Mouse (Mus musculus): ENCODE measurements around the gene Tmem63c.

- TF ChIP-seq POLR2A (IDR thresholded peaks at IDR 0.05; ENCODE audit: extremely low read depth, insufficient read depth, low read length) (no peak), CTCF (IDR thresholded peaks at IDR 0.05; ENCODE audit: extremely low read depth, insufficient read depth, low read length) (no peak)
Observed at GRCm38 (mm10) chr12:86973216-86973615, 47.9 kb upstream of the Tmem63c start.
